In the genomic region with DNA sequence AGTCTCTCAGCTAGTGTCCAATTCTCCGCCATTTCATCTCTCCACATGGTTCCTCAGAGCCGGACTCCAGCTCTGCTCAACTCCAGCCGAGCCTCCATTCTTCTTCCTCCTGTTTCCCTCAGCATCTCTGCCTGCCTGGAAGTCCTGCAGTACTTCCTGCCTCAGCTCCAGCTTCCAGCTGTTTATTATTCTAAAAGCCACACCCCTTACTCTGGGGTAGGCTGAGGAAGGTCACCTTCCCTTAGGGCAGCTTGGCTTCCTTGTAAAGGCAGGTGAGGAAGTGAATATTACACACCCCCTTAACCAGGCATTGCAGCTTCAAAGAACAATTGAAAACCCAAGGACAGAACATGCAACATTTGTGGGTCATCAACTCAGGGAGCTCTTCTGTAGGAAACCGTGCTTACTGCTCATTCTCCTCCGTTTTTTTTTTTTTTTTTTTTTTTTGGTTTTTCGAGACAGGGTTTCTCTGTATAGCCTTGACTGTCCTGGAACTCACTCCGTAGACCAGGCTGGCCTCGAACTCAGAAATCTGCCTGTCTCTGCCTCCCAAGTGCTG, we compare ENCODE assay signal across 30 mouse cellular contexts.
DNase-seq lines count a peak whose midpoint lies in the region; ATAC-seq lines count a peak whose summit lies in the region.
"Had no signal": no experiment of that assay in that cellular context is flagged by ENCODE, and none has a peak within 500 bp of the region (broad histone marks: within the 10 kb centered on the region; RNA-seq: fewer than 3 reads in every experiment).

No protein-coding gene starts in this region.

- no peak overlapping the region for H3K27ac ChIP-seq in forebrain, embryonic 11.5 days (ENCODE audit: low read depth, low read length)
- H3K27ac ChIP-seq in forebrain, embryonic 13.5 days, result no peak overlapping the region
- H3K27ac ChIP-seq: embryonic facial prominence, embryonic 10.5 days; embryonic facial prominence, embryonic 13.5 days; forebrain, embryonic 10.5 days; forebrain, embryonic 15.5 days; heart, embryonic 10.5 days; heart, embryonic 13.5 days; hindbrain, embryonic 14.5 days; hindbrain, postnatal 0 days had no signal

- intact Hi-C loops in gastrocnemius, postnatal 36 days (cut with DNase I), result no loop called here

- no peaks in the 10 kb centered on the region for H3K9me3 ChIP-seq in forebrain, embryonic 11.5 days (ENCODE audit: control insufficient read depth, low read length)
- H3K9me3 ChIP-seq in forebrain, embryonic 13.5 days (replicated peaks), result no peaks in the 10 kb centered on the region
- H3K9me3 ChIP-seq: embryonic facial prominence, embryonic 10.5 days; embryonic facial prominence, embryonic 13.5 days; forebrain, embryonic 10.5 days; forebrain, embryonic 15.5 days; G1E; heart, embryonic 10.5 days; heart, embryonic 13.5 days had no signal

- ATAC-seq in forebrain, embryonic 11.5 days (replicated peaks; ENCODE audit: low FRiP score), result no peak
- ATAC-seq in forebrain, embryonic 13.5 days, result no peak
- ATAC-seq in erythroid progenitor cell, adult 5-6 weeks (replicated peaks; ENCODE audit: low FRiP score, poor library complexity, severe bottlenecking), result no peak
- ATAC-seq: forebrain, embryonic 15.5 days; hindbrain, postnatal 0 days; inflammation-experienced regulatory T-cells, adult 6 months; intestine, embryonic 16.5 days; Patski had no signal

- no peak overlapping the region for H3K4me2 ChIP-seq in forebrain, embryonic 11.5 days (ENCODE audit: low read depth, low read length, severe bottlenecking)
- no peak overlapping the region for H3K4me2 ChIP-seq in forebrain, embryonic 13.5 days
- H3K4me2 ChIP-seq: embryonic facial prominence, embryonic 13.5 days; forebrain, embryonic 15.5 days; heart, embryonic 13.5 days; hindbrain, embryonic 14.5 days had no signal

- H3K4me3 ChIP-seq in forebrain, embryonic 11.5 days (ENCODE audit: low read depth, low read length), result no peak overlapping the region
- no peak overlapping the region for H3K4me3 ChIP-seq in forebrain, embryonic 13.5 days
- H3K4me3 ChIP-seq: embryonic facial prominence, embryonic 10.5 days; embryonic facial prominence, embryonic 13.5 days; erythroblast, embryonic 14.5 days; forebrain, embryonic 10.5 days; forebrain, embryonic 15.5 days; heart, embryonic 10.5 days; heart, embryonic 13.5 days had no signal

- no peaks in the 10 kb centered on the region for H3K27me3 ChIP-seq in forebrain, embryonic 11.5 days (ENCODE audit: control insufficient read depth, insufficient read depth, low read length)
- no peaks in the 10 kb centered on the region for H3K27me3 ChIP-seq in forebrain, embryonic 13.5 days
- H3K27me3 ChIP-seq: embryonic facial prominence, embryonic 13.5 days; forebrain, embryonic 15.5 days; heart, embryonic 13.5 days had no signal

- DNase-seq in forebrain, embryonic 11.5 days (ENCODE audit: low spot score), result peak; percentile 16
- peak; percentile 96 for DNase-seq in ES-CJ7 (ENCODE audit: low read depth, low spot score)
- DNase-seq in WW6 (ENCODE audit: low read depth, low spot score), result peak; percentile 36
- no peak for DNase-seq in gastrocnemius, postnatal 36 days
- DNase-seq: adrenal gland, postnatal 14 days; cerebellum, adult 11-12 months; cerebellum, adult 8-10 months; cerebellum, postnatal 10 days; cerebellum, postnatal 36 days; embryo, embryonic 11 days; heart, adult 18-20 months; heart, postnatal 14 days; heart, postnatal 4 days; kidney, adult 18-20 months; kidney, adult 9 months had no signal

- 88% methylated on average over 6 of the region's 8 CpGs for WGBS in forebrain, embryonic 11.5 days
- 86% methylated on average over 8 of the region's 8 CpGs for WGBS in forebrain, embryonic 13.5 days

- no peak overlapping the region for H3K9ac ChIP-seq in forebrain, embryonic 11.5 days (ENCODE audit: low read length)
- no peak overlapping the region for H3K9ac ChIP-seq in forebrain, embryonic 13.5 days
- H3K9ac ChIP-seq: embryonic facial prominence, embryonic 13.5 days; forebrain, embryonic 15.5 days; heart, embryonic 13.5 days; hindbrain, embryonic 14.5 days had no signal

- H3K36me3 ChIP-seq in forebrain, embryonic 11.5 days (ENCODE audit: control insufficient read depth, insufficient read depth, low read length), result no peaks in the 10 kb centered on the region
- H3K36me3 ChIP-seq in forebrain, embryonic 13.5 days (ENCODE audit: poor library complexity, severe bottlenecking), result no peaks in the 10 kb centered on the region
- H3K36me3 ChIP-seq: embryonic facial prominence, embryonic 10.5 days; embryonic facial prominence, embryonic 13.5 days; forebrain, embryonic 10.5 days; forebrain, embryonic 15.5 days; G1E; heart, embryonic 10.5 days; heart, embryonic 13.5 days had no signal

- H3K4me1 ChIP-seq in forebrain, embryonic 11.5 days (replicated peaks; ENCODE audit: control insufficient read depth, insufficient read depth, low read length), result no peaks in the 10 kb centered on the region
- no peaks in the 10 kb centered on the region for H3K4me1 ChIP-seq in forebrain, embryonic 13.5 days
- H3K4me1 ChIP-seq: forebrain, embryonic 15.5 days; heart, embryonic 10.5 days; heart, embryonic 13.5 days had no signal

Comparison
In these comparisons a context has a peak if more than half of its experiments do, and no peak if none do; other contexts are left out.
1. DNase-seq: peak in forebrain, embryonic 11.5 days (single experiment), ES-CJ7 (single experiment) and WW6 (single experiment); none in gastrocnemius, postnatal 36 days (0 of 2).